Mouse (Mus musculus): ENCODE measurements around the gene Mrgpre. TPM values are rescaled to one million over a fixed set of nuclear protein-coding genes. Genes with fewer than 3 reads are reported as not detected.

The Mrgpre gene
- polyA plus RNA-seq, 1 experiment from 2014 or later = 1.4 TPM

- Histone ChIP-seq H3K4me2 (no peak overlapping the region), H3K27ac (no peak overlapping the region), H3K36me3 (no peaks in the 10 kb centered on the region), H3K27me3 (peaks cover 54% of the 10 kb centered on the region), H3K9ac (no peak overlapping the region), H3K9me3 (replicated peaks) (no peaks in the 10 kb centered on the region), H3K4me3 (no peak overlapping the region), H3K4me1 (replicated peaks) (peaks cover 23% of the 10 kb centered on the region)
- WGBS = 44% methylated on average over 5 of the region's 5 CpGs
- no peak for ATAC-seq (replicated peaks; ENCODE audit: insufficient number of reproducible peaks, insufficient read depth, low FRiP score, low read depth)
Measured at GRCm38 (mm10) chr7:143753990-143754715, 30.1 kb downstream of the Mrgpre start.

GRCm38 (mm10) chr7:143752606-143753005, 31.7 kb downstream of the Mrgpre start:
- 58% methylated on average over 3 of the region's 3 CpGs for WGBS
- Histone ChIP-seq H3K9ac (no peak overlapping the region), H3K27me3 (peaks cover 41% of the 10 kb centered on the region), H3K4me3 (no peak overlapping the region), H3K27ac (no peak overlapping the region), H3K4me1 (replicated peaks) (peaks cover 29% of the 10 kb centered on the region), H3K4me2 (no peak overlapping the region), H3K36me3 (no peaks in the 10 kb centered on the region), H3K9me3 (replicated peaks) (no peaks in the 10 kb centered on the region)
- ATAC-seq (replicated peaks; ENCODE audit: insufficient number of reproducible peaks, insufficient read depth, low FRiP score, low read depth) = no peak

- Histone ChIP-seq H3K9me3 (replicated peaks) (no peaks in the 10 kb centered on the region), H3K9ac (no peak overlapping the region), H3K4me2 (no peak overlapping the region), H3K4me3 (no peak overlapping the region), H3K36me3 (no peaks in the 10 kb centered on the region), H3K27ac (no peak overlapping the region), H3K4me1 (replicated peaks) (peaks cover 23% of the 10 kb centered on the region), H3K27me3 (peaks cover 40% of the 10 kb centered on the region)
- 40% methylated on average over 4 of the region's 4 CpGs for WGBS
- ATAC-seq (replicated peaks; ENCODE audit: insufficient number of reproducible peaks, insufficient read depth, low FRiP score, low read depth) = no peak
Measured at GRCm38 (mm10) chr7:143752056-143752455, 32.2 kb downstream of the Mrgpre start.

- ATAC-seq (replicated peaks; ENCODE audit: insufficient number of reproducible peaks, insufficient read depth, low FRiP score, low read depth) = no peak
- WGBS = 85% methylated on average over 1 of the region's 1 CpGs
- no peak overlapping the region for H3K4me3 ChIP-seq
- no peaks in the 10 kb centered on the region for H3K36me3 ChIP-seq
- no peaks in the 10 kb centered on the region for H3K9me3 ChIP-seq (replicated peaks)
- peaks cover 36% of the 10 kb centered on the region for H3K27me3 ChIP-seq
- no peak overlapping the region for H3K4me2 ChIP-seq
- peaks cover 17% of the 10 kb centered on the region for H3K4me1 ChIP-seq (replicated peaks)
- H3K27ac ChIP-seq = no peak overlapping the region
- H3K9ac ChIP-seq = no peak overlapping the region
Measured at GRCm38 (mm10) chr7:143751380-143751779, 32.9 kb downstream of the Mrgpre start.

- Histone ChIP-seq H3K4me2 (no peak overlapping the region), H3K9me3 (replicated peaks) (no peaks in the 10 kb centered on the region), H3K4me3 (no peak overlapping the region), H3K36me3 (no peaks in the 10 kb centered on the region), H3K9ac (no peak overlapping the region), H3K27ac (no peak overlapping the region), H3K4me1 (replicated peaks) (peaks cover 15% of the 10 kb centered on the region), H3K27me3 (peaks cover 14% of the 10 kb centered on the region; the same call in 1 of the 2 replicates)
- ATAC-seq (replicated peaks; ENCODE audit: insufficient number of reproducible peaks, insufficient read depth, low FRiP score, low read depth) = no peak
- WGBS = 56% methylated on average over 3 of the region's 3 CpGs
Measured at GRCm38 (mm10) chr7:143749045-143749444, 35.3 kb downstream of the Mrgpre start.

- 0 out of 2 replicates have a peak overlapping the region, but pooled peaks have one; percentile 34 for H3K27ac ChIP-seq
Measured at GRCm38 (mm10) chr7:143748041-143748868, 36.0 kb downstream of the Mrgpre start.

GRCm38 (mm10) chr7:143740653-143741052, 43.6 kb downstream of the Mrgpre start:
- peak overlapping the region; percentile 95 for H3K27ac ChIP-seq
- H3K9me3 ChIP-seq (replicated peaks) = no peaks in the 10 kb centered on the region
- H3K36me3 ChIP-seq = no peaks in the 10 kb centered on the region
- peak overlapping the region; percentile 96 for H3K4me3 ChIP-seq
- H3K4me1 ChIP-seq (replicated peaks) = peaks cover 34% of the 10 kb centered on the region
- 18% methylated on average over 2 of the region's 2 CpGs for WGBS
- peak overlapping the region; percentile 99 for H3K9ac ChIP-seq
- H3K4me2 ChIP-seq = peak overlapping the region; percentile 92
- H3K27me3 ChIP-seq = peaks cover 3% of the 10 kb centered on the region; the same call in 1 of the 2 replicates
- ATAC-seq (replicated peaks; ENCODE audit: insufficient number of reproducible peaks, insufficient read depth, low FRiP score, low read depth) = no peak

More at GRCm38 (mm10) chr7:143748041-143748868, 36.0 kb downstream of the Mrgpre start:
- H3K4me2 ChIP-seq = peak overlapping the region; percentile 61
- H3K4me1 ChIP-seq (replicated peaks) = peaks cover 15% of the 10 kb centered on the region
- no peak overlapping the region for H3K9ac ChIP-seq
- H3K27me3 ChIP-seq = peaks cover 14% of the 10 kb centered on the region; the same call in 1 of the 2 replicates
- no peaks in the 10 kb centered on the region for H3K36me3 ChIP-seq
- H3K4me3 ChIP-seq = peak overlapping the region; percentile 28
- H3K9me3 ChIP-seq (replicated peaks) = no peaks in the 10 kb centered on the region
- WGBS = 3% methylated on average over 16 of the region's 16 CpGs
- ATAC-seq (replicated peaks; ENCODE audit: insufficient number of reproducible peaks, insufficient read depth, low FRiP score, low read depth) = peak; percentile 81

GRCm38 (mm10) chr7:143739511-143740461, 44.5 kb downstream of the Mrgpre start:
- Histone ChIP-seq H3K4me3 (peak overlapping the region; percentile 96), H3K27ac (peak overlapping the region; percentile 95), H3K4me2 (peak overlapping the region; percentile 92), H3K36me3 (no peaks in the 10 kb centered on the region), H3K9ac (peak overlapping the region; percentile 99), H3K27me3 (peaks cover 3% of the 10 kb centered on the region; the same call in 1 of the 2 replicates), H3K4me1 (replicated peaks) (peaks cover 34% of the 10 kb centered on the region), H3K9me3 (replicated peaks) (no peaks in the 10 kb centered on the region)
- peak; percentile 92 for ATAC-seq (replicated peaks; ENCODE audit: insufficient number of reproducible peaks, insufficient read depth, low FRiP score, low read depth)
- 2% methylated on average over 37 of the region's 38 CpGs for WGBS

GRCm38 (mm10) chr7:143738601-143739006, 45.7 kb downstream of the Mrgpre start:
- ATAC-seq (replicated peaks; ENCODE audit: insufficient number of reproducible peaks, insufficient read depth, low FRiP score, low read depth) = peak; percentile 56

GRCm38 (mm10) chr7:143738194-143738593, 46.1 kb downstream of the Mrgpre start:
- no peak for ATAC-seq (replicated peaks; ENCODE audit: insufficient number of reproducible peaks, insufficient read depth, low FRiP score, low read depth)
- no peaks in the 10 kb centered on the region for H3K36me3 ChIP-seq
- H3K9ac ChIP-seq = peak overlapping the region; percentile 99; the same call in 1 of the 2 replicates
- 40% methylated on average over 6 of the region's 6 CpGs for WGBS
- peak overlapping the region; percentile 95 for H3K27ac ChIP-seq
- H3K4me2 ChIP-seq = peak overlapping the region; percentile 92
- H3K27me3 ChIP-seq = peaks cover 3% of the 10 kb centered on the region; the same call in 1 of the 2 replicates
- H3K9me3 ChIP-seq (replicated peaks) = no peaks in the 10 kb centered on the region
- H3K4me1 ChIP-seq (replicated peaks) = peaks cover 41% of the 10 kb centered on the region
- H3K4me3 ChIP-seq = peak overlapping the region; percentile 96

More at GRCm38 (mm10) chr7:143738601-143739006, 45.7 kb downstream of the Mrgpre start:
- Histone ChIP-seq H3K9ac (peak overlapping the region; percentile 99; the same call in 1 of the 2 replicates), H3K9me3 (replicated peaks) (no peaks in the 10 kb centered on the region), H3K4me2 (peak overlapping the region; percentile 92), H3K27me3 (peaks cover 3% of the 10 kb centered on the region; the same call in 1 of the 2 replicates), H3K4me1 (replicated peaks) (peaks cover 40% of the 10 kb centered on the region), H3K4me3 (peak overlapping the region; percentile 96), H3K36me3 (no peaks in the 10 kb centered on the region), H3K27ac (peak overlapping the region; percentile 95)
- 21% methylated on average over 5 of the region's 5 CpGs for WGBS

All from heart, embryonic 15.5 days (tissue).